In the genomic region with DNA sequence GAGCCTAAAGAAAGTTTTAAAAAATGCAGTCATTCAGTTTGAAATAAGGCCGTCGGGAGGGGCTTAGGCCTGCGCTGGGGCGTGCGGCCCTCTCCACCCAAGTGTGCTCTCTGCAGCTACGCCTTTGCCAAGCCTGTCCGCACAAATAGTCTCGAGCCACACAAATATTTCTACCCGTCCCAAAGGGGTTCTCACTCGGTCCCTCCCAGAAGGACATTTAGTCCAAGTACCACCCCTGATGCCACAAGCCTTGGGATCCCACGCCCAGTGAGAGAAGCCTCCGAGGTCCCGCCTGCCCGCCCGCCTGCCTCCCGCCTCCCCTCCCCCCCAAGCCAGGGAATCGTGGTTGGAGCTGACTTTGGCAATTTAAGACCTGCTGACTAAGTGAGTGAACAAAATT, we compare ENCODE assay signal across 21 mouse cellular contexts. TPM values are rescaled to one million over a fixed set of nuclear protein-coding genes. Genes with fewer than 3 reads are reported as not detected.
A peak's percentile ranks its signal among the peaks of the same experiment; 100 is the strongest.
DNase-seq lines count a peak whose midpoint lies in the region; TF ChIP-seq lines count a peak whose summit lies in the region.
"Had no signal": no experiment of that assay in that cellular context is flagged by ENCODE, and none has a peak within 500 bp of the region (broad histone marks: within the 10 kb centered on the region; RNA-seq: fewer than 3 reads in every experiment).

No protein-coding gene starts in this region.

- intact Hi-C loops in gastrocnemius, adult 2 months (cut with DNase I), result no loop called here

- no peak for TF ChIP-seq CTCF in gastrocnemius, adult 2 months (IDR thresholded peaks at IDR 0.05)

- no peak overlapping the region for H3K27ac ChIP-seq in gastrocnemius, adult 2 months
- H3K27ac ChIP-seq: embryonic facial prominence, embryonic 13.5 days; embryonic facial prominence, embryonic 15.5 days; forebrain, embryonic 10.5 days; forebrain, embryonic 12.5 days had no signal

- H3K4me3 ChIP-seq in gastrocnemius, adult 2 months, result no peak overlapping the region
- H3K4me3 ChIP-seq: embryonic facial prominence, embryonic 13.5 days; embryonic facial prominence, embryonic 15.5 days; erythroblast, embryonic 14.5 days; forebrain, embryonic 10.5 days; forebrain, embryonic 12.5 days had no signal

- peak; percentile 37 for DNase-seq in adrenal gland, postnatal 14 days
- DNase-seq in adrenal gland, postnatal 4 days (ENCODE audit: low spot score in 2 of 2), result no peak
- peak; percentile 55 for DNase-seq in gastrocnemius, adult 2 months
- no peak for DNase-seq in gastrocnemius, postnatal 10 days
- DNase-seq in heart, adult 11 months, result peak; percentile 77
- DNase-seq in heart, adult 18-20 months, result no peak
- DNase-seq: adrenal gland, adult 8-10 months; adrenal gland, postnatal 25 days; B cell, adult 2 months; cerebellum, adult 11 months; cerebellum, adult 18-20 months; cerebellum, adult 8-10 months; cerebellum, adult 9-11 months; cerebellum, postnatal 14 days; cerebellum, postnatal 36 days; embryo, embryonic 11 days had no signal

RNA-seq across cellular contexts. Expression of a gene that starts 8.4 kb away (rescaled TPM):
- 10.8 and 10.9 TPM in 2 replicates for total RNA-seq in adrenal gland, postnatal 14 days (2021)
- total RNA-seq in adrenal gland, postnatal 4 days (2021), result 10 to 100 TPM; 15.7 to 18.1 TPM
- total RNA-seq in gastrocnemius, adult 2 months (2021), result under 1 TPM; 0.13 to 0.28 TPM
- total RNA-seq in gastrocnemius, postnatal 10 days (2021), result 1 to 10 TPM; 2.9 to 4.0 TPM
- under 1 TPM; 0.69 to 0.87 TPM for total RNA-seq in heart, adult 18-20 months (2021)

RNA-seq across cellular contexts. Expression of a gene that starts 32.0 kb away (rescaled TPM):
- total RNA-seq in adrenal gland, postnatal 14 days (2021), result 56.2 and 66.5 TPM in 2 replicates
- 10 to 100 TPM; 25.0 to 25.4 TPM for total RNA-seq in adrenal gland, postnatal 4 days (2021)
- total RNA-seq in gastrocnemius, adult 2 months (2021), result 10 to 100 TPM; 12.2 to 24.1 TPM
- 10 to 100 TPM; 29.9 to 35.5 TPM for total RNA-seq in gastrocnemius, postnatal 10 days (2021)
- total RNA-seq in heart, adult 18-20 months (2021), result 10 to 100 TPM; 50.5 to 65.6 TPM

RNA-seq across cellular contexts. Expression of a gene that starts 37.4 kb away (rescaled TPM):
- total RNA-seq in adrenal gland, postnatal 14 days (2021), result 0.93 and 2.1 TPM in 2 replicates
- 1 to 10 TPM in 1 of 2 experiments, under 1 TPM in 1; 0.84 to 1.3 TPM for total RNA-seq in adrenal gland, postnatal 4 days (2021)
- under 1 TPM; 0.08 to 0.13 TPM for total RNA-seq in gastrocnemius, adult 2 months (2021)
- under 1 TPM; 0.12 to 0.52 TPM for total RNA-seq in gastrocnemius, postnatal 10 days (2021)
- under 1 TPM; 0.65 to 0.98 TPM for total RNA-seq in heart, adult 18-20 months (2021)

Comparison
In these comparisons a context has a peak if more than half of its experiments do, and no peak if none do; other contexts are left out.
1. DNase-seq: peak in adrenal gland, postnatal 14 days (single experiment), gastrocnemius, adult 2 months (single experiment) and heart, adult 11 months (single experiment); none in adrenal gland, postnatal 4 days (0 of 2), gastrocnemius, postnatal 10 days (single experiment) and heart, adult 18-20 months (0 of 2).